Mouse (Mus musculus): ENCODE measurements around the gene Trmt44. TPM values are rescaled to one million over a fixed set of nuclear protein-coding genes. Genes with fewer than 3 reads are reported as not detected.

The Trmt44 gene
- polyA plus RNA-seq, 1 experiment, result 1.2 TPM

DNA sequence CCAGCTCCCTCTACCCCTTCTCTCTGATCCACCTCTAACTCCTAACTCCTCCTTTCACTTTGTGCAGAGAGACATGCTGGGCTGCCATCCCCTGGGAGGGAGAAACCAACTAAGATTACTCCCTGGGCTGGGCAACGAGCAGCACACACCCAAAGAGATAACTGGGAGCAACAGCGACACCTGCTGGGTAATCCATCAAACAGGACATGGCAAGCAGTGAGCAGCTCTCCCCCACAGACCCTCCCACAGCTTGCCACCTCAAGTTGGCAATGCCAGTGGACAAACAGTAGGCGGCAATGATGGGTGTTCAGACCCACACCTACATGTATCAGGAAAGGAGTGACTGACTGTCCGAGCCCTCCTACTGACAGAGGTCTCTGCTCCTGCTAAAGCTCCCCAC lies 44.4 kb downstream of the Trmt44 start:
- Histone ChIP-seq H3K4me3 (replicated peaks) (no peak overlapping the region), H3K9me3 (no peaks in the 10 kb centered on the region), H3K4me1 (peaks cover 7% of the 10 kb centered on the region), H3K36me3 (replicated peaks; ENCODE audit: low read length) (no peaks in the 10 kb centered on the region), H3K27me3 (replicated peaks) (peaks cover 67% of the 10 kb centered on the region)
- no peak for TF ChIP-seq FLI1 (IDR thresholded peaks at IDR 0.05; ENCODE audit: low read length)
- no peak for TF ChIP-seq GATA1 (IDR thresholded peaks at IDR 0.05; ENCODE audit: borderline replicate concordance, low read length)

DNA sequence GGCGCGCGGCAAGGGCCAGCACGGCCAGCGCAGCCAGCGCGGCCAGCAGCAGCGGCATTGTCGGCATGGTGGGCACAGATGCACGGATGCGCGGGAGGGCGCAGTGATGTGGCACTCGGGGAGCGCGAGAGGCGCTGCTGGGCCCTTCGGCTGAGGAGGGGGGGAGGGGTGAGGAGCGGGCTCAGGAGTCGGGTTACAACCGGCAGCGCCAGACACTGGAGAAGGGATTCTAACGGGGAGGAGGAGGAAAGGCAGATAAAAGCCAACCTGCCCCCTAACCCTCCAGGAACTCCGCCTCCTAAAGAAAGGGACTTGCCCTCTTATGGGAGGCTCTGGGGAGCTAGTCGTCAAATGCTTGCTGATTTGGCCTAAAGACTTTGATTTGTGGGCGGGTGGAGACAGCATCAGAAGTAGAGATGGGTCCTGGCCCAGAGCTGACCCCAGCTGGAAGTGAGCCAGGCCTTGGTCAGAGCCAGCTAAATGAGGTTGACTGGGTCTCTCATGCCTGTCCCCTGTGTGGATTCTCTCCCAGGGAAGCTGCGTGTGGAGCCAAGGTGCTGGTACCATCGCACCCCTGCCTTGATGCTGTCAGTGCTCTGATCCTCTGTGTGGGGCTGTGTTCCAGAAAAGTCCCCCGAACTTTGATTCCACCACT lies 49.3 kb downstream of the Trmt44 start, which contains the start of gene Cpz:
TSS of gene Cpz (minus strand) at position 230 of the 655 bp plus-strand sequence.
- Histone ChIP-seq H3K4me3 (replicated peaks) (no peak within 1 kb of the TSS), H3K36me3 (replicated peaks; ENCODE audit: low read length) (no peaks in the 10 kb centered on the region), H3K4me1 (peaks cover 10% of the 10 kb centered on the region), H3K9me3 (no peaks in the 10 kb centered on the region), H3K27me3 (replicated peaks) (peaks cover 84% of the 10 kb centered on the region)
- TF ChIP-seq FLI1 (IDR thresholded peaks at IDR 0.05; ENCODE audit: low read length) (no peak), GATA1 (IDR thresholded peaks at IDR 0.05; ENCODE audit: borderline replicate concordance, low read length) (no peak)

DNA sequence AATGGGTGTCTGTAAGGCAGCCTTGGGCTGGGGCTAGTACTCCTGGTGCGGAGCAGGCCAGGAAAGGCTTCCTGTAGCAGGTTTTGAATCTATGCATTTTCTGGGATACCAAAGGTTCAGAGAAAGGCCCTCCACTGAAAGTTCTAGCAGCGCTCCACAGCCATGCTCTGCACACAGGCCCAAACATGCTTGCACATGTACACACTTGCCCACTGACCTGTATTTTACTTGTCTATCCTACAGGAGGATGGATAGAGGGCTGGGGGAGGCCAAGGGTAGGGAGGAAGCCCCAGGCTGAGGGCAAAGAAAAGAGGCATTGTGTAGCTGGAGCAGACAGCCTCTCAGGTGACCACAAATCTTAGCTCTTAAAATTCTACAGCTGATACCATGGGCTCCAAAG lies 50.5 kb downstream of the Trmt44 start:
- Histone ChIP-seq H3K4me1 (peaks cover 6% of the 10 kb centered on the region), H3K36me3 (replicated peaks; ENCODE audit: low read length) (no peaks in the 10 kb centered on the region), H3K4me3 (replicated peaks) (no peak overlapping the region), H3K27me3 (replicated peaks) (peaks cover 83% of the 10 kb centered on the region), H3K9me3 (no peaks in the 10 kb centered on the region)
- TF ChIP-seq GATA1 (IDR thresholded peaks at IDR 0.05; ENCODE audit: borderline replicate concordance, low read length) (no peak), FLI1 (IDR thresholded peaks at IDR 0.05; ENCODE audit: low read length) (no peak)

- H3K4me1 ChIP-seq, result peaks cover 6% of the 10 kb centered on the region
- TF ChIP-seq FLI1 (IDR thresholded peaks at IDR 0.05; ENCODE audit: low read length) (no peak), GATA1 (IDR thresholded peaks at IDR 0.05; ENCODE audit: borderline replicate concordance, low read length) (no peak)
- no peaks in the 10 kb centered on the region for H3K36me3 ChIP-seq (replicated peaks; ENCODE audit: low read length)
- H3K27me3 ChIP-seq (replicated peaks), result peaks cover 83% of the 10 kb centered on the region
- no peak overlapping the region for H3K4me3 ChIP-seq (replicated peaks)
- no peaks in the 10 kb centered on the region for H3K9me3 ChIP-seq
These were observed 51.1 kb downstream of the Trmt44 start for GRCm38 (mm10) chr5:35523735-35524134.

GRCm38 (mm10) chr5:35516781-35517180 lies 58.1 kb downstream of the Trmt44 start:
- TF ChIP-seq FLI1 (IDR thresholded peaks at IDR 0.05; ENCODE audit: low read length) (no peak), GATA1 (IDR thresholded peaks at IDR 0.05; ENCODE audit: borderline replicate concordance, low read length) (no peak)
- Histone ChIP-seq H3K9me3 (no peaks in the 10 kb centered on the region), H3K4me1 (no peaks in the 10 kb centered on the region), H3K36me3 (replicated peaks; ENCODE audit: low read length) (no peaks in the 10 kb centered on the region), H3K27me3 (replicated peaks) (peaks cover 82% of the 10 kb centered on the region), H3K4me3 (replicated peaks) (no peak overlapping the region)

DNA sequence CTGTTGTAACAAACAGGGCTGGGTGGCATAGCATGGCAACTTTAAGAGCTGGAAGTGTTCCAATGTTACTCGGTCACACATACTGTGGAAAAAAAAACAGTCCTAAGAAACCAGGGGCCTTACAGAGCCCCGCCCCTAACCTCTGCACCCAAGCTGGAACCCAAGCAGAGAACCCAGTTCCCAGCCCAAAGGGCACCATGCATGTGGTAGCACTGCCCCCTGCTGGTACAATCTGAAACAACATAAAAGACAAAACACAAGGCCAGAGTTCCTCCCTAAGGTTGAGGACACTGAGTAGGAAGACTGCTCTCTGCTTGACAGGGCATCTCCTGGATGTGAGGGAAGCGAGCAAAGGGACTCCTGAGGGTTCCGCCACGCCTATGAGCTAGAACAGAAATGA lies 64.3 kb downstream of the Trmt44 start:
- Histone ChIP-seq H3K27me3 (replicated peaks) (peaks cover 78% of the 10 kb centered on the region), H3K4me1 (peaks cover 12% of the 10 kb centered on the region), H3K36me3 (replicated peaks; ENCODE audit: low read length) (no peaks in the 10 kb centered on the region), H3K4me3 (replicated peaks) (no peak overlapping the region), H3K9me3 (no peaks in the 10 kb centered on the region)
- no peak for TF ChIP-seq FLI1 (IDR thresholded peaks at IDR 0.05; ENCODE audit: low read length)
- TF ChIP-seq GATA1 (IDR thresholded peaks at IDR 0.05; ENCODE audit: borderline replicate concordance, low read length), result no peak

Other genes starting within 250 kb of the Trmt44 start
- not detected in 2 replicates for gene Hmx1, start 186.0 kb downstream of the Trmt44 start, polyA plus RNA-seq (2012; ENCODE audit: insufficient read depth, low replicate concordance)
- gene Cpz, start 49.4 kb downstream of the Trmt44 start, polyA plus RNA-seq (2012; ENCODE audit: insufficient read depth, low replicate concordance), result not detected in 2 replicates
- 2.2 and 5.1 TPM in 2 replicates for gene Acox3, start 8.0 kb upstream of the Trmt44 start, polyA plus RNA-seq (2012; ENCODE audit: insufficient read depth, low replicate concordance)
- gene Htra3, start 104.7 kb upstream of the Trmt44 start, polyA plus RNA-seq (2012; ENCODE audit: insufficient read depth, low replicate concordance), result 1.2 and 1.9 TPM in 2 replicates
- gene Sh3tc1, start 164.9 kb upstream of the Trmt44 start, polyA plus RNA-seq (2012; ENCODE audit: insufficient read depth, low replicate concordance), result 1.7 and 2.6 TPM in 2 replicates
- gene Ablim2, start 182.8 kb upstream of the Trmt44 start, polyA plus RNA-seq (2012; ENCODE audit: insufficient read depth, low replicate concordance), result 0.28 TPM in 1 of 2 replicates, not detected in the other

Data from megakaryocyte, embryonic 14.5 days (primary cell).